Mouse (Mus musculus) brain, embryonic 14.5 days (tissue): ENCODE measurements around the gene Dhrs4.

ENCODE experiments used
- CTCF ChIP-seq: fragments of 200-500 bp; IDR thresholded peaks from 2 replicates; pipeline ENCODE4 v1.5.1; 2012; ENCODE audit warnings: inconsistent platforms, mild to moderate bottlenecking, moderate library complexity, borderline replicate concordance; ENCODE audit not compliant: insufficient read depth, insufficient read length; ENCODE audit errors: extremely low read depth
- POLR2A ChIP-seq: fragments of 200-500 bp; IDR thresholded peaks from 2 replicates; pipeline ENCODE4 v1.6.1; 2012; ENCODE audit warnings: mild to moderate bottlenecking, inconsistent platforms, borderline replicate concordance; ENCODE audit not compliant: poor library complexity, insufficient read depth, insufficient read length, severe bottlenecking; ENCODE audit errors: extremely low read depth

DNA sequence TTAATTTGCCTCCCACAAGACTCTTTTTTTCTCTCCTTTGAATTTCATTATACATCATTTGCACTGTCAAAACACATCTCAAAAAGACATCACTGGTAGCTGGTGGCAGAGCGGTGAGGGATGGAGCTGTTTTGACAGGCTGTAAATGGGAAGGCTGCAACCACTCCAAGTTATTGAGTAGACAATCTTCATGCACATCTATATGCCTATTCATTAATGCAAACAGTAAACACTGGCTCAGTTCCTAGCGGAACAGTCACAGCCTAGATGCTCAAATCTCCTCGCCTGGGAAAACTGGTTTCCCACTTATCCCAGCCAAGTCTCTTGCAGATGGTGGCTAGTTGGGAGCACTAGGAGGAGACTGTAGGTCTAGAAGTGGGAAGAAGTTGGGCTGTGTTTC, 19.8 kb upstream of the Dhrs4 start:
- TF ChIP-seq POLR2A (no peak), CTCF (no peak)
